Mouse (Mus musculus) left cerebral cortex, adult 8-10 months (tissue): Measurements from ENCODE around the gene Elavl3. TPM values are rescaled to one million over a fixed set of nuclear protein-coding genes. Genes with fewer than 3 reads are reported as not detected.

Source experiments
- DNase-seq, 2 experiments: peaks; one replicate each; pipeline ENCODE4 v3.0.0; 2022; ENCODE audit warnings: low spot score in 2 of 2
- total RNA-seq, 4 experiments: library from RNA; stranded (reverse); gene quantifications; 2 replicates each; pipeline ENCODE4 v1.2.4; 2022

Gene Elavl3
- total RNA-seq, 4 experiments from 2014 or later = 132 to 153 (median 147) TPM

- DNase-seq = no peak
Measured at GRCm38 (mm10) chr9:22011055-22011454, 40.8 kb downstream of the Elavl3 start.

- DNase-seq = no peak
Measured at GRCm38 (mm10) chr9:22004546-22004945, 47.3 kb downstream of the Elavl3 start.

GRCm38 (mm10) chr9:22003163-22003554, 48.7 kb downstream of the Elavl3 start:
- no peak for DNase-seq

- DNase-seq = peak; percentile 97 to 100
Measured at GRCm38 (mm10) chr9:22002194-22003162, 49.3 kb downstream of the Elavl3 start, which contains the start of the genes Ccdc151 and Prkcsh. Gene Ccdc151, minus strand, starts transcription at chr9:22002634. Gene Prkcsh, plus strand, starts transcription at chr9:22002806.

- DNase-seq = no peak
Measured at GRCm38 (mm10) chr9:22001633-22002032, 50.2 kb downstream of the Elavl3 start.

- DNase-seq = no peak
Measured at GRCm38 (mm10) chr9:22000296-22000695, 51.5 kb downstream of the Elavl3 start.

- DNase-seq = no peak
Measured at GRCm38 (mm10) chr9:21996178-21996867, 55.5 kb downstream of the Elavl3 start.

- no peak for DNase-seq
Measured at GRCm38 (mm10) chr9:21992227-21992626, 59.6 kb downstream of the Elavl3 start.

GRCm38 (mm10) chr9:21989230-21990110, 62.4 kb downstream of the Elavl3 start, which contains the start of gene Rgl3:
Gene Rgl3, minus strand, starts transcription at chr9:21989446.
- DNase-seq = no peak

GRCm38 (mm10) chr9:21988421-21989101, 63.3 kb downstream of the Elavl3 start:
- no peak for DNase-seq

- DNase-seq = no peak
Measured at GRCm38 (mm10) chr9:21987592-21988342, 64.1 kb downstream of the Elavl3 start.

GRCm38 (mm10) chr9:21983911-21984310, 67.9 kb downstream of the Elavl3 start:
- no peak for DNase-seq

GRCm38 (mm10) chr9:21978398-21979128, 73.3 kb downstream of the Elavl3 start:
- no peak for DNase-seq

- no peak for DNase-seq
Measured at GRCm38 (mm10) chr9:21977972-21978371, 73.9 kb downstream of the Elavl3 start.

GRCm38 (mm10) chr9:21977331-21977730, 74.5 kb downstream of the Elavl3 start:
- no peak for DNase-seq

GRCm38 (mm10) chr9:21976626-21977175, 75.1 kb downstream of the Elavl3 start:
- DNase-seq = no peak

- no peak for DNase-seq
Measured at GRCm38 (mm10) chr9:21969304-21969703, 82.5 kb downstream of the Elavl3 start.

GRCm38 (mm10) chr9:21968883-21969282, 82.9 kb downstream of the Elavl3 start:
- no peak for DNase-seq
